Comparison of ENCODE assay signal across 8 mouse cellular contexts in the genomic region with DNA sequence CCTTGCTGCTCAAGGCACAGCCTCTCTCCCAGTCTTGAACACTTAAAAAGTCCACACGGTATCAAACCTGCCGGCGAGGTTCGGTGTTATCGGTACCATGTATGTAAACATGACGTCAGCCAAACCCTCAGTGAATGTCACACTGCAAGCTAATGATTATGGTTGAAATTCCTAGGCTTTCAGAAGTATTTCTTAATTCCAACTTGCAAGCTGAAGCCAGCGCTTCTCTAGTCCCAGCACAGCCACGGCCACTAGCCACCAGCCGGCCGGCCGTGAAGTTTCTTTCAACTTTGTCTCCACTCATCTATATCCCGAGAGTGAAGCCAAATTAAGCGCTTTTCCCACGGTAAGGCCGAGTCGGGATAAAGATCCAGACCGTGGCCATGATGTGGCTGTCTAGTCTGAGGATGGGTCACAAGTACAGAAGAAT. TPM values are rescaled to one million over a fixed set of nuclear protein-coding genes. Genes with fewer than 3 reads are reported as not detected.
DNase-seq lines count a peak whose midpoint lies in the region; ATAC-seq lines count a peak whose summit lies in the region.

No protein-coding gene starts in this region.

- peak; percentile 32 for DNase-seq in urinary bladder, postnatal 14 days (ENCODE audit: low spot score)
- no peak for DNase-seq in urinary bladder, postnatal 10 days (ENCODE audit: low spot score)
- DNase-seq in c-Kit-negative CD71-positive TER-119-positive erythroid progenitor cells, embryonic 14.5 days (ENCODE audit: low read depth, low spot score): peak; percentile 66
- DNase-seq in gastrocnemius, postnatal 25 days: peak; percentile 13
- peak; percentile 46 to 64 for DNase-seq in spleen, postnatal 36 days (ENCODE audit: low spot score in 2 of 2)
- DNase-seq in left cerebral cortex, postnatal 36 days (ENCODE audit: low spot score in 2 of 2): no peak

- no peaks in the 10 kb centered on the region for H3K36me3 ChIP-seq in kidney, embryonic 16.5 days (ENCODE audit: insufficient read depth, low read length)
- H3K36me3 ChIP-seq in megakaryocyte, embryonic 14.5 days (replicated peaks; ENCODE audit: low read length): no peaks in the 10 kb centered on the region

- no peaks in the 10 kb centered on the region for H3K4me1 ChIP-seq in kidney, embryonic 16.5 days (ENCODE audit: insufficient read depth, low read length)
- H3K4me1 ChIP-seq in megakaryocyte, embryonic 14.5 days: peaks cover 55% of the 10 kb centered on the region

- intact Hi-C loops in left cerebral cortex, postnatal 36 days (cut with DNase I): no loop called here

- no peaks in the 10 kb centered on the region for H3K27me3 ChIP-seq in kidney, embryonic 16.5 days (ENCODE audit: insufficient read depth, low read length)
- no peaks in the 10 kb centered on the region for H3K27me3 ChIP-seq in megakaryocyte, embryonic 14.5 days (replicated peaks)

- H3K4me3 ChIP-seq in kidney, embryonic 16.5 days (ENCODE audit: low read length): peak overlapping the region; percentile 85
- peak overlapping the region; percentile 99 for H3K4me3 ChIP-seq in megakaryocyte, embryonic 14.5 days (replicated peaks)

- H3K9me3 ChIP-seq in kidney, embryonic 16.5 days (ENCODE audit: low read length): no peaks in the 10 kb centered on the region
- no peaks in the 10 kb centered on the region for H3K9me3 ChIP-seq in megakaryocyte, embryonic 14.5 days

- peak overlapping the region; percentile 91 for H3K9ac ChIP-seq in kidney, embryonic 16.5 days (replicated peaks; ENCODE audit: low read length)

- peak overlapping the region; percentile 88 for H3K27ac ChIP-seq in kidney, embryonic 16.5 days (ENCODE audit: low read length)

- WGBS in kidney, embryonic 16.5 days: 0% methylated on average over 17 of the region's 17 CpGs

- peak overlapping the region; percentile 72 for H3K4me2 ChIP-seq in kidney, embryonic 16.5 days (replicated peaks; ENCODE audit: low read depth, low read length)

- ATAC-seq in kidney, embryonic 16.5 days (ENCODE audit: low FRiP score, low TSS enrichment): peak; percentile 60

RNA-seq across cellular contexts. Expression of a gene that starts 0.7 kb away (rescaled TPM):
- 1 to 10 TPM; 4.6 to 5.8 TPM for total RNA-seq in gastrocnemius, postnatal 25 days (2021)
- polyA plus RNA-seq in kidney, embryonic 16.5 days (2015; fragmentation: Nextera tagmentation; extraction: Ambion mirVana): 15.8 and 20.8 TPM in 2 replicates
- polyA plus RNA-seq in megakaryocyte, embryonic 14.5 days (2012; ENCODE audit: insufficient read depth, low replicate concordance): 1.4 TPM in 1 of 2 replicates, not detected in the other
- 1 to 10 TPM; 7.4 to 8.7 TPM for total RNA-seq in left cerebral cortex, postnatal 36 days (2021)

Comparison
In these comparisons a context has a peak if more than half of its experiments do, and no peak if none do; other contexts are left out.
1. DNase-seq: peak in urinary bladder, postnatal 14 days (single experiment), c-Kit-negative CD71-positive TER-119-positive erythroid progenitor cells, embryonic 14.5 days (single experiment), gastrocnemius, postnatal 25 days (single experiment) and spleen, postnatal 36 days (2 of 2); none in urinary bladder, postnatal 10 days (single experiment) and left cerebral cortex, postnatal 36 days (0 of 2).